Mouse (Mus musculus): ENCODE results near the gene Atp6v1b1. TPM values are rescaled to one million over a fixed set of nuclear protein-coding genes. Genes with fewer than 3 reads are reported as not detected.

Atp6v1b1 gene
- total and polyA plus RNA-seq, 3 experiments, result not detected

- H3K9ac ChIP-seq (ENCODE audit: insufficient read depth, low read depth), result no peak overlapping the region
- no peak for DNase-seq (ENCODE audit: extremely low read depth)
- H3K79me2 ChIP-seq (replicated peaks; ENCODE audit: control insufficient read depth, extremely low read depth, insufficient read depth, poor library complexity, severe bottlenecking), result no peaks in the 10 kb centered on the region
- no peak overlapping the region for H3K4me3 ChIP-seq (replicated peaks in 1 of 3; ENCODE audit: low read depth in 2 of 3, low read length in 2 of 3, poor library complexity in 1 of 3)
- no peaks in the 10 kb centered on the region for H3K9me3 ChIP-seq (replicated peaks; ENCODE audit: low read length)
- H3K4me1 ChIP-seq (ENCODE audit: control insufficient read depth in 1 of 2, insufficient read depth in 2 of 2), result no peaks in the 10 kb centered on the region
- in situ Hi-C loops (cut with MboI; ENCODE audit: low pct_ligation_motif_present, low pct_unique_long_range_greater_than_20kb, low sequenced_read_pairs), result no loop called here
- dilution Hi-C loops (cut with MboI; ENCODE audit: extremely low pct_ligation_motif_present, extremely low pct_unique_long_range_greater_than_20kb, low sequenced_read_pairs), result no loop called here
- no peak overlapping the region for H3K4me2 ChIP-seq (ENCODE audit: insufficient read depth, low read depth, poor library complexity, severe bottlenecking)
- peaks cover 88% of the 10 kb centered on the region for H3K27me3 ChIP-seq (replicated peaks)
- no peaks in the 10 kb centered on the region for H3K36me3 ChIP-seq (replicated peaks in 1 of 2; ENCODE audit: control insufficient read depth in 1 of 2, insufficient read depth in 1 of 2, low read length in 1 of 2)
- no peak overlapping the region for H3K27ac ChIP-seq (ENCODE audit: insufficient read depth, low read depth)
- TF ChIP-seq TBP (conservative IDR thresholded peaks at IDR 0.05; ENCODE audit: low read depth, low read length) (no peak), BHLHE40 (IDR thresholded peaks at IDR 0.05; ENCODE audit: low read depth, low read length) (no peak), E2F4 (IDR thresholded peaks at IDR 0.05; ENCODE audit: insufficient replicate concordance, low read depth, low read length) (no peak), MAFK (IDR thresholded peaks at IDR 0.05; ENCODE audit: insufficient replicate concordance, low read length) (no peak), RCOR1 (conservative IDR thresholded peaks at IDR 0.05; ENCODE audit: low read depth, low read length) (no peak), ELF1 (IDR thresholded peaks at IDR 0.05; ENCODE audit: low read depth, low read length) (no peak), CHD1 (IDR thresholded peaks at IDR 0.05; ENCODE audit: low read depth, low read length) (no peak), KAT2A (IDR thresholded peaks at IDR 0.05; ENCODE audit: insufficient replicate concordance, low read length) (no peak), ZMIZ1 (IDR thresholded peaks at IDR 0.05; ENCODE audit: low read depth, low read length) (no peak), ZNF384 (IDR thresholded peaks at IDR 0.05; ENCODE audit: low read depth, low read length) (no peak), NELFE (IDR thresholded peaks at IDR 0.05; ENCODE audit: low read depth, low read length) (no peak), MXI1 (IDR thresholded peaks at IDR 0.05; ENCODE audit: low read depth, low read length) (no peak)
Measured at GRCm38 (mm10) chr6:83703722-83704078, 39.1 kb upstream of the Atp6v1b1 start.

- no peak for DNase-seq (ENCODE audit: extremely low read depth)
- H3K4me2 ChIP-seq (ENCODE audit: insufficient read depth, low read depth, poor library complexity, severe bottlenecking), result no peak overlapping the region
- no peak overlapping the region for H3K4me3 ChIP-seq (replicated peaks in 1 of 3; ENCODE audit: low read depth in 2 of 3, low read length in 2 of 3, poor library complexity in 1 of 3)
- H3K9me3 ChIP-seq (replicated peaks; ENCODE audit: low read length), result no peaks in the 10 kb centered on the region
- H3K9ac ChIP-seq (ENCODE audit: insufficient read depth, low read depth), result no peak overlapping the region
- no peaks in the 10 kb centered on the region for H3K36me3 ChIP-seq (replicated peaks in 1 of 2; ENCODE audit: control insufficient read depth in 1 of 2, insufficient read depth in 1 of 2, low read length in 1 of 2)
- no peaks in the 10 kb centered on the region for H3K4me1 ChIP-seq (ENCODE audit: control insufficient read depth in 1 of 2, insufficient read depth in 2 of 2)
- dilution Hi-C loops (cut with MboI; ENCODE audit: extremely low pct_ligation_motif_present, extremely low pct_unique_long_range_greater_than_20kb, low sequenced_read_pairs), result no loop called here
- H3K27ac ChIP-seq (ENCODE audit: insufficient read depth, low read depth), result no peak overlapping the region
- no peaks in the 10 kb centered on the region for H3K79me2 ChIP-seq (replicated peaks; ENCODE audit: control insufficient read depth, extremely low read depth, insufficient read depth, poor library complexity, severe bottlenecking)
- H3K27me3 ChIP-seq (replicated peaks), result peaks cover 90% of the 10 kb centered on the region
- no peak for TF ChIP-seq TCF12 (IDR thresholded peaks at IDR 0.05; ENCODE audit: low read depth, low read length)
- in situ Hi-C loops (cut with MboI; ENCODE audit: low pct_ligation_motif_present, low pct_unique_long_range_greater_than_20kb, low sequenced_read_pairs), result no loop called here
Measured at GRCm38 (mm10) chr6:83704294-83704693, 38.5 kb upstream of the Atp6v1b1 start.

- H3K9me3 ChIP-seq (replicated peaks; ENCODE audit: low read length), result no peaks in the 10 kb centered on the region
- no peaks in the 10 kb centered on the region for H3K79me2 ChIP-seq (replicated peaks; ENCODE audit: control insufficient read depth, extremely low read depth, insufficient read depth, poor library complexity, severe bottlenecking)
- H3K36me3 ChIP-seq (replicated peaks in 1 of 2; ENCODE audit: control insufficient read depth in 1 of 2, insufficient read depth in 1 of 2, low read length in 1 of 2), result no peaks in the 10 kb centered on the region
- dilution Hi-C loops (cut with MboI; ENCODE audit: extremely low pct_ligation_motif_present, extremely low pct_unique_long_range_greater_than_20kb, low sequenced_read_pairs) (no loop called here), in situ Hi-C loops (cut with MboI; ENCODE audit: low pct_ligation_motif_present, low pct_unique_long_range_greater_than_20kb, low sequenced_read_pairs) (no loop called here)
- H3K4me1 ChIP-seq (ENCODE audit: control insufficient read depth in 1 of 2, insufficient read depth in 2 of 2), result no peaks in the 10 kb centered on the region
- no peak overlapping the region for H3K4me3 ChIP-seq (replicated peaks in 1 of 3; ENCODE audit: low read depth in 2 of 3, low read length in 2 of 3, poor library complexity in 1 of 3)
- no peak overlapping the region for H3K27ac ChIP-seq (ENCODE audit: insufficient read depth, low read depth)
- peaks cover 91% of the 10 kb centered on the region for H3K27me3 ChIP-seq (replicated peaks)
- DNase-seq (ENCODE audit: extremely low read depth), result no peak
- H3K4me2 ChIP-seq (ENCODE audit: insufficient read depth, low read depth, poor library complexity, severe bottlenecking), result no peak overlapping the region
- H3K9ac ChIP-seq (ENCODE audit: insufficient read depth, low read depth), result no peak overlapping the region
- TF ChIP-seq ZKSCAN1 (IDR thresholded peaks at IDR 0.05; ENCODE audit: borderline replicate concordance, low read depth, low read length) (no peak), MXI1 (IDR thresholded peaks at IDR 0.05; ENCODE audit: low read depth, low read length) (no peak), EP300 (IDR thresholded peaks at IDR 0.05; ENCODE audit: low read length) (no peak), ZNF384 (IDR thresholded peaks at IDR 0.05; ENCODE audit: low read depth, low read length) (no peak), GABPA (IDR thresholded peaks at IDR 0.05; ENCODE audit: insufficient replicate concordance, low read depth, low read length) (no peak), JUN (IDR thresholded peaks at IDR 0.05; ENCODE audit: insufficient read depth, low read depth, low read length) (no peak), UBTF (IDR thresholded peaks at IDR 0.05; ENCODE audit: low read depth, low read length) (no peak), NRF1 (IDR thresholded peaks at IDR 0.05; ENCODE audit: low read depth, low read length) (no peak), TCF12 (IDR thresholded peaks at IDR 0.05; ENCODE audit: low read depth, low read length) (no peak), SIN3A (IDR thresholded peaks at IDR 0.05; ENCODE audit: low read length) (no peak), CTCF (conservative IDR thresholded peaks at IDR 0.05 in 1 of 2, IDR thresholded peaks at IDR 0.05 in 1 of 2; ENCODE audit: low read depth in 2 of 2, low read length in 2 of 2) (no peak), MAX (IDR thresholded peaks at IDR 0.05; ENCODE audit: low read length) (no peak), MYC (IDR thresholded peaks at IDR 0.05; ENCODE audit: low read depth, low read length) (no peak), E2F4 (IDR thresholded peaks at IDR 0.05; ENCODE audit: insufficient replicate concordance, low read depth, low read length) (no peak), MEF2A (IDR thresholded peaks at IDR 0.05; ENCODE audit: borderline replicate concordance, low read depth, low read length) (no peak), IRF4 (IDR thresholded peaks at IDR 0.05; ENCODE audit: low read depth, low read length) (no peak), ELF1 (IDR thresholded peaks at IDR 0.05; ENCODE audit: low read depth, low read length) (no peak), JUND (conservative IDR thresholded peaks at IDR 0.05; ENCODE audit: low read depth, low read length) (no peak), HCFC1 (IDR thresholded peaks at IDR 0.05; ENCODE audit: low read depth, low read length) (no peak)
Measured at GRCm38 (mm10) chr6:83704701-83705100, 38.1 kb upstream of the Atp6v1b1 start.

Measured in CH12.LX (cell line).